18 mouse cellular contexts compared by ENCODE assay signal in the genomic region with DNA sequence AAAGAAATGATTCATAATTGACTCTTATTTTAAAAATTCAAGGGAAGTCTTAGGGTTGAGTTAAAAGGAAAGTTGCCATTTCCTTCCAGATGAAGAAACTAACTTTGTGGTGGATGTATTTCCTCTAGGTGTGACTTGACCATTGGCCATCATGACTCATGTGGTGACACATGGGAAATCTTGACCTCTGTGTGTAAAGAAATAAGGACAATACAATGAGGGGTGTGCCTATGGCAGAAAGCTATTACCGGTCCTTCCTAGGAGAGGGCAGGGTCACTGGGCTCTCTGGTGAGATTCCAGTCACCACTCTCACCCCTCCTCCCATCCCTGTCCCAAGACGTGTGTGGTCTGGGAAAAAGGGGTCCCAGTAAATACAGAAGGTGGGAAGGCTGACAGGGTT. TPM values are rescaled to one million over a fixed set of nuclear protein-coding genes. Genes with fewer than 3 reads are reported as not detected.
"Had no signal": no experiment of that assay in that cellular context is flagged by ENCODE, and none has a peak within 500 bp of the region (broad histone marks: within the 10 kb centered on the region; RNA-seq: fewer than 3 reads in every experiment).

No protein-coding gene starts in this region.

- H3K9me3 ChIP-seq: limb, embryonic 15.5 days; liver, embryonic 12.5 days; midbrain, embryonic 13.5 days; neural tube, embryonic 15.5 days had no signal

- H3K27me3 ChIP-seq: limb, embryonic 15.5 days; liver, embryonic 12.5 days; midbrain, embryonic 13.5 days; neural tube, embryonic 15.5 days had no signal

- H3K36me3 ChIP-seq: limb, embryonic 15.5 days; liver, embryonic 12.5 days; midbrain, embryonic 13.5 days; neural tube, embryonic 15.5 days had no signal

- H3K4me1 ChIP-seq: limb, embryonic 15.5 days; liver, embryonic 12.5 days had no signal

- H3K4me3 ChIP-seq: left cerebral cortex, adult 2 months; limb, embryonic 15.5 days; liver, embryonic 12.5 days; midbrain, embryonic 13.5 days; myocyte; neural tube, embryonic 15.5 days had no signal

- DNase-seq: kidney, adult 8-10 months; kidney, postnatal 25 days; lung, embryonic 14.5 days; lung, postnatal 14 days; thymus, adult 2 months; thymus, postnatal 4 days had no signal

- H3K27ac ChIP-seq: left cerebral cortex, adult 2 months; limb, embryonic 15.5 days; liver, embryonic 12.5 days; midbrain, embryonic 13.5 days; neural tube, embryonic 15.5 days had no signal

- H3K9ac ChIP-seq: limb, embryonic 15.5 days; liver, embryonic 12.5 days; lung, embryonic 14.5 days; midbrain, embryonic 13.5 days; neural tube, embryonic 15.5 days had no signal

- ATAC-seq: liver, embryonic 12.5 days; midbrain, embryonic 13.5 days had no signal

- H3K4me2 ChIP-seq: limb, embryonic 15.5 days; liver, embryonic 12.5 days; lung, embryonic 14.5 days; midbrain, embryonic 13.5 days; neural tube, embryonic 15.5 days had no signal

RNA-seq across cellular contexts. Expression of a gene that starts 25.5 kb away (rescaled TPM):
- total RNA-seq: layer of hippocampus, postnatal 25 days; left cerebral cortex, adult 2 months; left cerebral cortex, postnatal 25 days had no signal
- polyA plus RNA-seq: kidney, embryonic 16.5 days; limb, embryonic 11.5 days; limb, embryonic 15.5 days; liver, embryonic 12.5 days; liver, embryonic 16.5 days; lung, embryonic 14.5 days; midbrain, embryonic 13.5 days; myocyte; neural tube, embryonic 11.5 days; neural tube, embryonic 15.5 days; thymus, adult 2 months had no signal
